Mouse (Mus musculus): Measurements from ENCODE around the gene Slc22a5. TPM values are rescaled to one million over a fixed set of nuclear protein-coding genes. Genes with fewer than 3 reads are reported as not detected.

Gene Slc22a5
- polyA plus RNA-seq, 1 experiment from 2014 or later, result 40.5 TPM

GRCm38 (mm10) chr11:53819511-53819910 is 71.9 kb downstream of the Slc22a5 start:
- H3K27ac ChIP-seq (ENCODE audit: low read depth, low read length), result no peak overlapping the region
- TF ChIP-seq CTCF (IDR thresholded peaks at IDR 0.05; ENCODE audit: low read depth), result no peak
- H3K4me3 ChIP-seq (ENCODE audit: low read depth, low read length), result no peak overlapping the region
- H3K9ac ChIP-seq (ENCODE audit: low read depth, low read length), result no peak overlapping the region
- H3K4me1 ChIP-seq (replicated peaks; ENCODE audit: control insufficient read depth, insufficient read depth, low read length), result 0 out of 2 replicates have a peak, but pooled peaks cover 7% of the 10 kb centered on the region
- no peaks in the 10 kb centered on the region for H3K27me3 ChIP-seq (replicated peaks; ENCODE audit: control insufficient read depth, insufficient read depth, low read length)
- H3K4me2 ChIP-seq (replicated peaks; ENCODE audit: low read depth), result no peak overlapping the region
- ATAC-seq, result no peak
- 95% methylated on average over 6 of the region's 6 CpGs for WGBS
- no peaks in the 10 kb centered on the region for H3K36me3 ChIP-seq (ENCODE audit: control insufficient read depth, insufficient read depth)
- no peaks in the 10 kb centered on the region for H3K9me3 ChIP-seq (ENCODE audit: control insufficient read depth)

- no peak for ATAC-seq
- Histone ChIP-seq H3K9me3 (ENCODE audit: control insufficient read depth) (no peaks in the 10 kb centered on the region), H3K27ac (ENCODE audit: low read depth, low read length) (no peak overlapping the region), H3K9ac (ENCODE audit: low read depth, low read length) (no peak overlapping the region), H3K27me3 (replicated peaks; ENCODE audit: control insufficient read depth, insufficient read depth, low read length) (no peaks in the 10 kb centered on the region), H3K36me3 (ENCODE audit: control insufficient read depth, insufficient read depth) (no peaks in the 10 kb centered on the region), H3K4me1 (replicated peaks; ENCODE audit: control insufficient read depth, insufficient read depth, low read length) (0 out of 2 replicates have a peak, but pooled peaks cover 7% of the 10 kb centered on the region), H3K4me2 (replicated peaks; ENCODE audit: low read depth) (no peak overlapping the region), H3K4me3 (ENCODE audit: low read depth, low read length) (no peak overlapping the region)
- 49% methylated on average over 6 of the region's 6 CpGs for WGBS
- no peak for TF ChIP-seq CTCF (IDR thresholded peaks at IDR 0.05; ENCODE audit: low read depth)
These were observed 72.7 kb downstream of the Slc22a5 start for GRCm38 (mm10) chr11:53818794-53819193.

GRCm38 (mm10) chr11:53816841-53817375 is 74.6 kb downstream of the Slc22a5 start:
- no peak for TF ChIP-seq CTCF (IDR thresholded peaks at IDR 0.05; ENCODE audit: low read depth)
- H3K4me3 ChIP-seq (ENCODE audit: low read depth, low read length), result no peak overlapping the region
- no peaks in the 10 kb centered on the region for H3K9me3 ChIP-seq (ENCODE audit: control insufficient read depth)
- H3K4me1 ChIP-seq (replicated peaks; ENCODE audit: control insufficient read depth, insufficient read depth, low read length), result 0 out of 2 replicates have a peak, but pooled peaks cover 1% of the 10 kb centered on the region
- H3K27me3 ChIP-seq (replicated peaks; ENCODE audit: control insufficient read depth, insufficient read depth, low read length), result no peaks in the 10 kb centered on the region
- H3K36me3 ChIP-seq (ENCODE audit: control insufficient read depth, insufficient read depth), result no peaks in the 10 kb centered on the region
- 92% methylated on average over 5 of the region's 5 CpGs for WGBS
- no peak overlapping the region for H3K27ac ChIP-seq (ENCODE audit: low read depth, low read length)
- H3K4me2 ChIP-seq (replicated peaks; ENCODE audit: low read depth), result no peak overlapping the region
- no peak overlapping the region for H3K9ac ChIP-seq (ENCODE audit: low read depth, low read length)
- no peak for ATAC-seq

GRCm38 (mm10) chr11:53814810-53815209 is 76.7 kb downstream of the Slc22a5 start:
- Histone ChIP-seq H3K27me3 (replicated peaks; ENCODE audit: control insufficient read depth, insufficient read depth, low read length) (no peaks in the 10 kb centered on the region), H3K9ac (ENCODE audit: low read depth, low read length) (no peak overlapping the region), H3K36me3 (ENCODE audit: control insufficient read depth, insufficient read depth) (no peaks in the 10 kb centered on the region), H3K27ac (ENCODE audit: low read depth, low read length) (no peak overlapping the region), H3K9me3 (ENCODE audit: control insufficient read depth) (no peaks in the 10 kb centered on the region), H3K4me2 (replicated peaks; ENCODE audit: low read depth) (no peak overlapping the region), H3K4me3 (ENCODE audit: low read depth, low read length) (no peak overlapping the region), H3K4me1 (replicated peaks; ENCODE audit: control insufficient read depth, insufficient read depth, low read length) (no peaks in the 10 kb centered on the region)
- no peak for ATAC-seq
- no peak for TF ChIP-seq CTCF (IDR thresholded peaks at IDR 0.05; ENCODE audit: low read depth)
- WGBS, result 38% methylated on average over 3 of the region's 3 CpGs

Other genes with a start within 250 kb of the Slc22a5 start
- gene Rad50, start 184.3 kb downstream of the Slc22a5 start, polyA plus RNA-seq (2015; fragmentation: Nextera tagmentation; extraction: Ambion mirVana), result 15.6 and 19.3 TPM in 2 replicates
- gene Il5, start 170.9 kb downstream of the Slc22a5 start, polyA plus RNA-seq (2015; fragmentation: Nextera tagmentation; extraction: Ambion mirVana), result not detected in 2 replicates
- gene Irf1, start 121.6 kb downstream of the Slc22a5 start, polyA plus RNA-seq (2015; fragmentation: Nextera tagmentation; extraction: Ambion mirVana), result 64.3 and 76.1 TPM in 2 replicates
- gene Gm17334, start 118.5 kb downstream of the Slc22a5 start, polyA plus RNA-seq (2015; fragmentation: Nextera tagmentation; extraction: Ambion mirVana), result 0.17 and 0.67 TPM in 2 replicates
- gene Gm12216, start 32.4 kb downstream of the Slc22a5 start, polyA plus RNA-seq (2015; fragmentation: Nextera tagmentation; extraction: Ambion mirVana), result 6.5 and 8.0 TPM in 2 replicates
- gene Slc22a21, start 88.7 kb upstream of the Slc22a5 start, polyA plus RNA-seq (2015; fragmentation: Nextera tagmentation; extraction: Ambion mirVana), result 6.8 and 8.8 TPM in 2 replicates
- gene Slc22a4, start 136.4 kb upstream of the Slc22a5 start, polyA plus RNA-seq (2015; fragmentation: Nextera tagmentation; extraction: Ambion mirVana), result 1.2 and 1.3 TPM in 2 replicates
- gene Pdlim4, start 177.4 kb upstream of the Slc22a5 start, polyA plus RNA-seq (2015; fragmentation: Nextera tagmentation; extraction: Ambion mirVana), result 21.0 and 22.6 TPM in 2 replicates
- 6.9 and 8.3 TPM in 2 replicates for gene P4ha2, start 208.4 kb upstream of the Slc22a5 start, polyA plus RNA-seq (2015; fragmentation: Nextera tagmentation; extraction: Ambion mirVana)

All from intestine, postnatal 0 days (tissue).